Comparison of ENCODE assay signal across 15 mouse cellular contexts in genomic region chr3:103211101-103211500, GRCm38 (mm10).
"Had no signal": no experiment of that assay in that cellular context is flagged by ENCODE, and none has a peak within 500 bp of the region (broad histone marks: within the 10 kb centered on the region; RNA-seq: fewer than 3 reads in every experiment).

No protein-coding gene starts in this region.

- H3K9ac ChIP-seq: liver, postnatal 0 days; lung, embryonic 15.5 days; midbrain, embryonic 13.5 days; midbrain, embryonic 15.5 days; neural tube, embryonic 12.5 days had no signal

- H3K36me3 ChIP-seq: lung, embryonic 15.5 days; midbrain, embryonic 13.5 days; midbrain, embryonic 15.5 days; neural tube, embryonic 12.5 days had no signal

- H3K4me1 ChIP-seq: lung, embryonic 15.5 days; midbrain, embryonic 13.5 days; midbrain, embryonic 15.5 days; neural tube, embryonic 12.5 days had no signal

- H3K27me3 ChIP-seq: lung, embryonic 15.5 days; megakaryocyte, embryonic 14.5 days; midbrain, embryonic 13.5 days; midbrain, embryonic 15.5 days; neural tube, embryonic 12.5 days had no signal

- DNase-seq: liver, postnatal 0 days; lung, adult 2 months; lung, postnatal 14 days; lung, postnatal 36 days; right cerebral cortex, postnatal 14 days; thymus, adult 18-20 months; thymus, postnatal 14 days; thymus, postnatal 36 days had no signal

- ATAC-seq: liver, postnatal 0 days; lung, postnatal 0 days; midbrain, embryonic 13.5 days; midbrain, embryonic 15.5 days had no signal

- H3K4me3 ChIP-seq: lung, embryonic 15.5 days; megakaryocyte, embryonic 14.5 days; midbrain, embryonic 13.5 days; midbrain, embryonic 15.5 days; neural tube, embryonic 12.5 days had no signal

- H3K27ac ChIP-seq: lung, embryonic 15.5 days; macrophage; midbrain, embryonic 13.5 days; midbrain, embryonic 15.5 days; neural tube, embryonic 12.5 days had no signal

- H3K9me3 ChIP-seq: lung, embryonic 15.5 days; midbrain, embryonic 13.5 days; midbrain, embryonic 15.5 days; neural tube, embryonic 12.5 days had no signal
